Mouse (Mus musculus): Measurements from ENCODE around the gene Pitpnc1. TPM values are rescaled to one million over a fixed set of nuclear protein-coding genes. Genes with fewer than 3 reads are reported as not detected.

Gene Pitpnc1
- polyA plus RNA-seq, 2 experiments: 3.0 to 5.8 TPM

GRCm38 (mm10) chr11:107375816-107376215 is 94.7 kb downstream of the Pitpnc1 start:
- Histone ChIP-seq H3K36me3 (replicated peaks; ENCODE audit: control insufficient read depth, insufficient read depth, low read depth) (no peaks in the 10 kb centered on the region), H3K27ac (no peak overlapping the region), H3K4me2 (ENCODE audit: low read depth) (no peak overlapping the region), H3K9ac (replicated peaks) (no peak overlapping the region), H3K4me3 (ENCODE audit: insufficient read depth in 1 of 2, low read depth in 2 of 2, low read length in 2 of 2) (no peak overlapping the region), H3K9me3 (ENCODE audit: control insufficient read depth, low read length) (no peaks in the 10 kb centered on the region), H3K27me3 (ENCODE audit: control insufficient read depth, insufficient read depth, low read length) (no peaks in the 10 kb centered on the region), H3K4me1 (replicated peaks; ENCODE audit: control insufficient read depth in 2 of 2, insufficient read depth in 2 of 2, low read length in 1 of 2) (peaks cover 5 to 10% of the 10 kb centered on the region in 2 experiments; a peak in 3 of 4 replicates)
- DNase-seq (ENCODE audit: low read depth in 3 of 3, low spot score in 3 of 3) (no peak), ATAC-seq (ENCODE audit: insufficient read depth) (no peak)
- 80% methylated on average over 11 of the region's 11 CpGs for WGBS (ENCODE audit: insufficient replicate concordance)
- TF ChIP-seq EP300 (IDR thresholded peaks at IDR 0.05; ENCODE audit: low read depth) (no peak), CTCF (IDR thresholded peaks at IDR 0.05; ENCODE audit: low read depth) (no peak)

GRCm38 (mm10) chr11:107373569-107373968 is 96.9 kb downstream of the Pitpnc1 start:
- no peak overlapping the region for H3K27ac ChIP-seq
- WGBS (ENCODE audit: insufficient replicate concordance): 87% methylated on average over 6 of the region's 6 CpGs
- ATAC-seq (ENCODE audit: insufficient read depth) (no peak), DNase-seq (ENCODE audit: low read depth in 3 of 3, low spot score in 3 of 3) (no peak)
- TF ChIP-seq CTCF (IDR thresholded peaks at IDR 0.05; ENCODE audit: low read depth) (no peak), EP300 (IDR thresholded peaks at IDR 0.05; ENCODE audit: low read depth) (no peak)
- H3K36me3 ChIP-seq (replicated peaks; ENCODE audit: control insufficient read depth, insufficient read depth, low read depth): no peaks in the 10 kb centered on the region
- no peak overlapping the region for H3K4me2 ChIP-seq (ENCODE audit: low read depth)
- no peaks in the 10 kb centered on the region for H3K27me3 ChIP-seq (ENCODE audit: control insufficient read depth, insufficient read depth, low read length)
- no peaks in the 10 kb centered on the region for H3K9me3 ChIP-seq (ENCODE audit: control insufficient read depth, low read length)
- no peak overlapping the region for H3K4me3 ChIP-seq (ENCODE audit: insufficient read depth in 1 of 2, low read depth in 2 of 2, low read length in 2 of 2)
- no peak overlapping the region for H3K9ac ChIP-seq (replicated peaks)
- peaks cover 5 to 10% of the 10 kb centered on the region in 2 experiments; a peak in 3 of 4 replicates for H3K4me1 ChIP-seq (replicated peaks; ENCODE audit: control insufficient read depth in 2 of 2, insufficient read depth in 2 of 2, low read length in 1 of 2)

- no peaks in the 10 kb centered on the region for H3K36me3 ChIP-seq (replicated peaks; ENCODE audit: control insufficient read depth, insufficient read depth, low read depth)
- no peaks in the 10 kb centered on the region for H3K27me3 ChIP-seq (ENCODE audit: control insufficient read depth, insufficient read depth, low read length)
- DNase-seq (ENCODE audit: low read depth in 3 of 3, low spot score in 3 of 3): no peak
- no peak overlapping the region for H3K9ac ChIP-seq (replicated peaks)
- no peaks in the 10 kb centered on the region for H3K9me3 ChIP-seq (ENCODE audit: control insufficient read depth, low read length)
- no peak overlapping the region for H3K4me2 ChIP-seq (ENCODE audit: low read depth)
- no peak overlapping the region for H3K27ac ChIP-seq
- H3K4me1 ChIP-seq (replicated peaks; ENCODE audit: control insufficient read depth in 2 of 2, insufficient read depth in 2 of 2, low read length in 1 of 2): peaks cover 5 to 8% of the 10 kb centered on the region in 2 experiments; a peak in 3 of 4 replicates
- H3K4me3 ChIP-seq (ENCODE audit: insufficient read depth in 1 of 2, low read depth in 2 of 2, low read length in 2 of 2): no peak overlapping the region
- WGBS (ENCODE audit: insufficient replicate concordance): 82% methylated on average over 4 of the region's 4 CpGs
- ATAC-seq (ENCODE audit: insufficient read depth): no peak
- TF ChIP-seq CTCF (IDR thresholded peaks at IDR 0.05; ENCODE audit: low read depth): no peak
- TF ChIP-seq EP300 (IDR thresholded peaks at IDR 0.05; ENCODE audit: low read depth): no peak
Measured at GRCm38 (mm10) chr11:107373154-107373553, 97.3 kb downstream of the Pitpnc1 start.

GRCm38 (mm10) chr11:107372688-107373087 is 97.8 kb downstream of the Pitpnc1 start:
- ATAC-seq (ENCODE audit: insufficient read depth) (no peak), DNase-seq (ENCODE audit: low read depth in 3 of 3, low spot score in 3 of 3) (no peak)
- Histone ChIP-seq H3K4me3 (ENCODE audit: insufficient read depth in 1 of 2, low read depth in 2 of 2, low read length in 2 of 2) (no peak overlapping the region), H3K9ac (replicated peaks) (no peak overlapping the region), H3K27ac (no peak overlapping the region), H3K4me1 (replicated peaks; ENCODE audit: control insufficient read depth in 2 of 2, insufficient read depth in 2 of 2, low read length in 1 of 2) (peaks cover 5 to 8% of the 10 kb centered on the region in 2 experiments; a peak in 3 of 4 replicates), H3K4me2 (ENCODE audit: low read depth) (no peak overlapping the region), H3K27me3 (ENCODE audit: control insufficient read depth, insufficient read depth, low read length) (no peaks in the 10 kb centered on the region), H3K36me3 (replicated peaks; ENCODE audit: control insufficient read depth, insufficient read depth, low read depth) (no peaks in the 10 kb centered on the region), H3K9me3 (ENCODE audit: control insufficient read depth, low read length) (no peaks in the 10 kb centered on the region)
- 83% methylated on average over 7 of the region's 7 CpGs for WGBS (ENCODE audit: insufficient replicate concordance)
- no peak for TF ChIP-seq EP300 (IDR thresholded peaks at IDR 0.05; ENCODE audit: low read depth)
- no peak for TF ChIP-seq CTCF (IDR thresholded peaks at IDR 0.05; ENCODE audit: low read depth)

GRCm38 (mm10) chr11:107370476-107370875 is 100.0 kb downstream of the Pitpnc1 start:
- H3K36me3 ChIP-seq (replicated peaks; ENCODE audit: control insufficient read depth, insufficient read depth, low read depth): no peaks in the 10 kb centered on the region
- no peak for ATAC-seq (ENCODE audit: insufficient read depth)
- no peak for DNase-seq (ENCODE audit: low read depth in 3 of 3, low spot score in 3 of 3)
- H3K9me3 ChIP-seq (ENCODE audit: control insufficient read depth, low read length): no peaks in the 10 kb centered on the region
- no peak overlapping the region for H3K27ac ChIP-seq
- H3K9ac ChIP-seq (replicated peaks): no peak overlapping the region
- no peak overlapping the region for H3K4me2 ChIP-seq (ENCODE audit: low read depth)
- 79% methylated on average over 3 of the region's 3 CpGs for WGBS (ENCODE audit: insufficient replicate concordance)
- TF ChIP-seq CTCF (IDR thresholded peaks at IDR 0.05; ENCODE audit: low read depth) (no peak), EP300 (IDR thresholded peaks at IDR 0.05; ENCODE audit: low read depth) (no peak)
- peaks cover 5 to 8% of the 10 kb centered on the region in 2 experiments; a peak in 3 of 4 replicates for H3K4me1 ChIP-seq (replicated peaks; ENCODE audit: control insufficient read depth in 2 of 2, insufficient read depth in 2 of 2, low read length in 1 of 2)
- no peaks in the 10 kb centered on the region for H3K27me3 ChIP-seq (ENCODE audit: control insufficient read depth, insufficient read depth, low read length)
- no peak overlapping the region for H3K4me3 ChIP-seq (ENCODE audit: insufficient read depth in 1 of 2, low read depth in 2 of 2, low read length in 2 of 2)
